Mouse (Mus musculus) T-helper 1 cell (primary cell): ENCODE measurements around the gene Irs2.

Experiments
- in situ Hi-C: fragments of 300-600 bp; cut with MboI, MseI; formaldehyde crosslinking; loops from one replicate; pipeline ENCODE4 v1.15.1; 2025; ENCODE audit warnings: high pct_unique_total_duplicates

Gene Irs2

DNA sequence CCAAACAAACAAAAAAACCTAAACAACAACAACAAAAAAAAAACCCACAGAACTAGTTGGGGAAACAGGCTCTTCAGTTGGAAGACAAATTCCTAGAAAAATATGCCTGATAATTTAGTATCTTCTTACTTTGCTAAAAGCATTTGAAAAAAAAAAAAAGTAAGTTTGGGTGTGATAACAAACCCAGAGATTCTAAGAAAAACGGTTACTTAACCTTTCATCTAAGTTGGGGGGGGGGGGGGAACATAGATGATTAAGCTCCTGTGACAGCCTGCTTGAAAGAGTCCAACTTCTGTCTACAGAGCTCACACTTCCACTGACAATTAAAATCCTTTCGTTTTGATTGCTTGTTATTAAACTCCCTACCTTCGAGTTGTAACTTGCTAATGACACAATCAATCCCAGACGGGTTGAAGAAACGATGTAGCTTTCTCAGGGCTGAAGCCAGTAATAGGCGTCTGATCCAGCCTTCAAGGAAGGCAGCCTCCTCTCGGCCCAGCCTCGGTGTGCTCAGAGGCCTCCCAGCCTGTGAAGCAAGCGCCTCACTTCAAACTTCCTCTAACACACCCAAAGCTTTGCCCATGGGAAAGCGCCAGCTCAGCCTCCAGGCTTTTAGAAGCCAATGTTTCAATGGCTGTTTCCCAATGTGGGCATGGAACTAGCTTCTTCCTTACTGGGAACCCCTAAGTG lies 17.7 kb downstream of the Irs2 start:
- in situ Hi-C loops: no loop called here

DNA sequence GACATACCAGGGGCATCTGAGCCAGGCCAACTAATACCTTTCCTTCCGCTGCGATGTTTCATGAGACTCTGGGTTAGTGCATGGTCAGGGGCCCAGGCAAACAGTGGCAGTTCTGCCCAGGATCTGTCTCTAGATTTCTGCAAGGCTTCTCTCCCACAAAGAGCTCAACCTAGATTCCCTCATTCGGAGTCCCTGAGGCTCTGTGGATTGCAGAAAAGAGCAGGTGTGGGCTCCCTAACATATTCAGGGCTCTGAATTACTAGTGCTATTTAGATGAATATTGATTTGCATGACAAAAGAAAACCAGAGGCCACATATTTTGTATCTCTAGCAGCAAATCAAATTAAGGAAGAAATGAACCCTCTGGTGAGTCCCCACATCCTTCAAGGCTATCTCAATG lies 18.3 kb downstream of the Irs2 start:
- in situ Hi-C loops: no loop called here

GRCm38 (mm10) chr8:10986638-10987037 lies 21.6 kb downstream of the Irs2 start:
- in situ Hi-C loops: no loop called here

DNA sequence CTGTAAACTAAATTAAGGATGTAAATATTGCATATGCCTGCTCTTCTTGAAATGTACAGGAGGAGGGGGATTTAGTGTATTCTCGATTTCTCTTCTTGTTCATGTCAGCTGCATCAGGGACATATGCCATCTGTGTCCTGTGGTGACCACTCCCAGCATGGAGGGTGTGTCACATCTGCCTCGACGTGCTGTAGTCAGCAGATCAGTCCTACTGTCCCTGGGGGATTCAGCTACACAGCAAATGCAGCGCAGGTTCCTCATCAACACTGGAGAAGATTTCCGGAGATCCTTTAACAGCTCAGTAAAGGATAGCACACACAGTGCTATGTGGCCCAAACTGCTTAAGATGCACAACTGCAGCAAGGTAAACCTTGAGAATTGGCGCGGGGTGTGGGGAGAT lies 23.2 kb downstream of the Irs2 start:
- in situ Hi-C loops: no loop called here

DNA sequence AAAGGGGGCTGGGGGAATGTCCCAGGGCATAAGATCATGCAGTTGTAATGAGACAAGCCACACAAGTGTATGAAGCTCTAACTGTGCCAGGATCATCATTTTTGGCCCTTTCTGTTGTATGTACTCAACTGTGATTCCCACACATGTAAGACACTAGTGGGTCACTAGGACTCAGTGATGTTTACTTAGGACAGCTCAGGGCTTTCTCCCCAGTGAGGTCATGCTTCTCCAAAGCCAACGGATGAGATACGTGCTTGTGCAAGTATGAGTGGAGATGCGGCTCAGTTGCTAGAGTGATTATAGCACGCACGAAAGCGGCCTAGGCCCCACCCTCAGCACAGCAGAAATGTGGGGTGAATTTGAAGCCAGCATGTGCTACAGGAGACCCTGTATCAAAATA lies 27.4 kb downstream of the Irs2 start:
- in situ Hi-C loops: no loop called here

DNA sequence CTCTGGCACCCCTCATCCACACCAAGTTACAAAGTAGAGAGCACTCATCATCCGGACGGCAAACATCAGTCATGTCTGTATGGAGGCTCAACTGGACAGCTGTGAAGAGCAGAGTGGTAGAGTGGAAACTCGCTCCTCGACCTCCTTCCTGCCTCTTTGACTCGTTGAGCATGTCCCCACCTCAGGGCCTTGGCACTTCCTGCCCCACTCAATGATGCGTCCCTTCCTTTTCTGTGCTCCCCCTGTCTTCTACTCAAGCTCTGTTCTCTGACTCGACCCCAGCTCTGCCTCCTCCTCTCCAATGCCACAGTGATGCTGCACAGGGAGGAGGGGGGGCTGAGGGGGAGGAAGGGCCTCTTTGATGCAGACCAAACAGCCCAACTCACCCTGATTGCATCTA lies 28.3 kb downstream of the Irs2 start:
- in situ Hi-C loops: no loop called here

DNA sequence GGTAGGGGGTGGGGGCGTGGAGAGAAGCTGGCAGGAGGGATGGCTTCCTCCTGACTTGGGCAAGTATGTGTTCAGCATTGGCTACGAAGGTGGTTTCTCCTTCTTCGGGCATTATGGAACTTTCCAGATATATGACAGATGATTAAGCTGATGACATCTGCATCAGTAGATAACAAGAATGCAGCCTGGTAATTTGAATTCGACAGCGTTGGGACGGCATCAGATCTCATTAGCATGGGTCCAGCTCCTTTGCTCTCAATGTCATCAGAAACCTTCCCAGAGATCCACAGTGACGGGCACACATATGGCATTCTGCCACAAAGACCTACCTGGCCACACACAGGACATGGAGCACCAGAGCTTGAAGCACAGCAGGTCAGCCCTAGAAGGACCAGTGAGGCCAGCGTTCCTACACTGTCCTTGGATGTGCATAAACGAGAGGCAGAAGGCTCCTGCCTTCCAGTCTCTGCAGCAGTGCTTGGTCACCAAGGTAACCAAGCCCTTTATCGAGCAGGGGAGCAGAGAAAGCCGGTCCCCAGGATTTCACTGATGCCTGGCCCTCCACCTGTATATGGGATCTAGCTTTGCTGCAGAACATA lies 29.0 kb downstream of the Irs2 start:
- in situ Hi-C loops: no loop called here

DNA sequence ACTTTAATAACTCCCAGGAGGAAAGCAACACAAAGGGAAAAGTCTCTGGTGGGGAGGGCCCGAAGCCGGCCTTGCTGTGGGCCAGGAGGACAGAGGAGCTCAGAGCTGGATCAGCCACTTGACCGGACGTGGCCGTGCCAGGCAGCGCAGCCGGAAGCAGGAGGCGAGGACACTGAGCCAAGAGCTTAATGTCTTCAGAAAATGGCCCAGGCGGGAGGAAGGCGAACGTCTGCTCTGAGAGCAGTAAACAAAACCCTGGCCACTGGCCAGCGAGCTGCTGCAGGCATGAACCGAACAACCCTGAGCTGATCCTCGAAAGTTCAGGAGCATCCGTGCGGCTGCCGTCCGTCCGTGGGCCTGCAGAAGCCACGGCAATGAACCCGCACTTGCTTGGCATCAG lies 29.9 kb downstream of the Irs2 start:
- in situ Hi-C loops: no loop called here

DNA sequence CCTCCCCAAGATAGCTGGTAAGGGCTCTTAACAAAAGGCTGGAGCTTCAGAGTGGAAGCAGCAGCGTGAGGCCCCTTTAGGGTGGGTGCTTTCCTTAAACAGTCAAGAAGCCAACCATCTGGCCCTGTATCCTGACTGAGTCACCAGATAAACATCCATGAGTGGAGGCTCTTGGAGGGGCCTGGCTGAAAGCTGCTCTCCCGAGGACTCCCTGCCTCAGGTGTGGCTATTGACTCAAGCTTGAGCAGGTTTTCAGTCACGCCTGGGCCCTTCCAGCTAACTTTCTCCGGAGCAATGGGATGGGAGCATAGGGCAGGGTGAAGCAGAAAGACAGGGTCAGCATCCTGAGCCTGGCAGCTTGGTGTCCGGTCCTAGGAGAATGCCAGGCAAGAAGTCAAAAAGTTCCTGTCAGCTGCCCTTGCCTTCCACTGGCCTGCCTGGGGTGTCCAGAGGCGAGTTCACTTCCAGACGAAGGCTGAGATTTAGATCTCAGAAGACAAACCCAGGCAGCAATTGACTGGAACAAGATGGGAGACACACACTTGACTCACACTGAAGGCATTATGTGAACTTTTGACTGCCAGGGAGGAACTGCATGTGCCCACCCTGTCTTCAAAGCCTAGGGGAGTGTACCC lies 30.4 kb downstream of the Irs2 start:
- in situ Hi-C loops: no loop called here

GRCm38 (mm10) chr8:10974659-10975058 lies 33.6 kb downstream of the Irs2 start:
- in situ Hi-C loops: no loop called here

DNA sequence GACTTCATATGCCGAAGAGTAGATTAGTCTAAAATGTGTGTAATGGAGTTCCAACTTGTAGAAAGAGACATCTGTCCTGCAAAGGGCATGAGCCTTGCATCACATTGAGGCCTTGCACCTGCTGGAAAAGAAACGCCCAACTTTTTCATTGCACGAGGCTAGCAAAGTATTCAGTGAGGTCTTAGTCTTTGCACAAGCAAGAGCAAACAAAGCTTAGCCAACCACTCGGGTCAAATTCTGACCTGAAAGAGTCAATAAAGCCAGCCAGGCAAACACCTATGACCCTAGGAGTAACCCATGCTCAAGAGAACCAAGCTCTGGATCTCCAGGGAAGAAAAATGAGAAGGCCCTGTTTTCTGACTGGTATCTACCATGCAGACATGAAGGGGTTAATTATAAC lies 34.1 kb downstream of the Irs2 start:
- in situ Hi-C loops: no loop called here

DNA sequence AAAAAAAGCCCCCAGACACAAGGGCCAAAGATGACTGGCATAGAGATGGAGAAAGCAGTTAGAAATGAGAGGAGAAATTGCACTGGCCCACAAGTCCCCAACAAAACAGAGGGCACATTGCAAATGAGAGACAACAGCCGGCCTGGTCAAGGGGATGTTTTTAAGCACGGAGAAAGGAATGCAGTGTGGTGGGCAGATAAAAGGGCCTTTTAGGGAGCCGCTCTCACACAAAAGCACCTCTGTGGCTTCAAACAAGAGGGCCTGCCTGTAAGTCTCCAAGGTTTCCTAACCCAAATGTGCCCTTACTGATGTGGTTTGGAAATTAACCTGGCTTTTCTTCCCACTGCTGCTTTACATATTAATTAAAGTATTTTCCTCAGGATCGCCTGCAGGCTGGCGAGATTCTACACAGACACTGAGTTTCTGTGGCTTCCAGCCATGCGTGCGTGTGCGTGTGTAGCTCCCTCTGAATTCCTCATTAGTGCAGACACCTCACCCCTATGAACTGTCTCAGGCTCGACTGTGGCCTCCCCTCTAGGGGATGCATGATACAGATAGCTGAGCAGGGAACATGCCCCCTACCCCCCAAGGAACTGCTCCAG lies 35.3 kb downstream of the Irs2 start:
- in situ Hi-C loops: no loop called here

- in situ Hi-C loops: no loop called here
Observed at GRCm38 (mm10) chr8:10971984-10972383, 36.3 kb downstream of the Irs2 start.

DNA sequence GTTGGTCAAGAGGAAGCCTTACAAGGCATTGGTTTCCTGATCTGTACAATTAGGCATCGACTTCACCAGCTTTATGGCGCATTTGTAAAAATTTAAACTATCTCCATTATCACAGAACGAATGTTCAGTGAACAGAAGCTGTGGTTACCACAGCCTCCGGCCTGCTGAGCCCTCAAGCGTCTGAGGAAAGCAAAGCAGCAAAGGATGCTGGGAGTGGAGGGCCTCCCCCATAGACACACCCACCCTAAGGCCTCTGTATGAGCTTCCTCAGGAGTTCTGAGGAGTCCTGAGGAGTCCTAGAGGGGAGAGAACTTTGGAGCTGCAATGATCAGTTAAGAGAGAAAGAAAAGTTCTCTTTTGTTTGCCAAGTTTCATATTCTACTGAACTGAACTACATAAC lies 36.7 kb downstream of the Irs2 start:
- in situ Hi-C loops: no loop called here

GRCm38 (mm10) chr8:10970496-10971456 lies 37.5 kb downstream of the Irs2 start:
- in situ Hi-C loops: no loop called here

DNA sequence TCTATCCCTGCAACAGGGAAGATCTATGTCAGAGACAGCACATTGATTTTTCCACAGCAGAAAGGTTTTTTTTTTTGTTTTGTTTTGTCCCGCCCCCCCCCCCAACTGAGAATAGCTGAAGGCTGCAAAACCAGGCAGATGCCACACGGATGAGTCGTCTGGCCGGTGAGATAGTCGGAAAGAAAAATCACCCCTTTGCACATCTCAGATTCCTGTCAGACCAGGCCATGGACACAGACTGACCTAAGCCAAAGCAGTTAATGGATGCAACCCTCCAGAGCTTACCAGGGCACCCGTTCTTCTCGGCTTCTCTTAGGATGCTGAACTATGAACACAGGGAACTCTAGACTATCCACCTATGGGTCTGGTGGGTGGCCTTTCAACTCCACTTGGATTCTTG lies 39.6 kb downstream of the Irs2 start:
- in situ Hi-C loops: no loop called here

- in situ Hi-C loops: no loop called here
Observed at GRCm38 (mm10) chr8:10965401-10966117, 42.7 kb downstream of the Irs2 start.

GRCm38 (mm10) chr8:10964511-10965099 lies 43.7 kb downstream of the Irs2 start:
- in situ Hi-C loops: no loop called here

GRCm38 (mm10) chr8:10961989-10962388 lies 46.3 kb downstream of the Irs2 start:
- in situ Hi-C loops: no loop called here

DNA sequence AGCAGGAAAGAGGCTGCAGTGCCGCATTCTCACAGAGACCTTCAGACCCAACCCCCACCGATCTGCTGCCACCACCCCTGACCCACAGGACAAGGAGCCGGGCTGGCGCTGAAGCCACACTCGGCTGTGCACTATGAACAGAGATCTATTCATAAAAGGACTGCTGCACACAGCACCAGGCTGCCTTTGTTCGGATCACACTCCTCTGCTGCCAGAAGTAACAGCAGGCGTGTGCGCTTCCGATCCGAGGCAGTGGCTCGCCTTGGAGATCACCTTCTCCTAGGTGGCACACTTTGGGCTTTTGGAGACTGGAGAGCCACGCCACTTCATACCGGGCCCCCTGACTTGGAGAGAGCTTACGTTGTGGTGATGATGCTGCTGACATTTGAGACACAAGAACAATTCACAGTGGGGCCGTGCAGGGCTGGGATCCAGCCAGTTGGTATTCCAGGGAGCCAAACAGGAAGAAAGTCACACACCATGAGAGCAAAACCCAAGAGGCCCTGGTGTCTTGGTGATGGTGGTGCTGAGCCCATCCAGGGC lies 47.9 kb downstream of the Irs2 start:
- in situ Hi-C loops: no loop called here
